Mouse (Mus musculus): Measurements from ENCODE around the gene Syt1.

The Syt1 gene

DNA sequence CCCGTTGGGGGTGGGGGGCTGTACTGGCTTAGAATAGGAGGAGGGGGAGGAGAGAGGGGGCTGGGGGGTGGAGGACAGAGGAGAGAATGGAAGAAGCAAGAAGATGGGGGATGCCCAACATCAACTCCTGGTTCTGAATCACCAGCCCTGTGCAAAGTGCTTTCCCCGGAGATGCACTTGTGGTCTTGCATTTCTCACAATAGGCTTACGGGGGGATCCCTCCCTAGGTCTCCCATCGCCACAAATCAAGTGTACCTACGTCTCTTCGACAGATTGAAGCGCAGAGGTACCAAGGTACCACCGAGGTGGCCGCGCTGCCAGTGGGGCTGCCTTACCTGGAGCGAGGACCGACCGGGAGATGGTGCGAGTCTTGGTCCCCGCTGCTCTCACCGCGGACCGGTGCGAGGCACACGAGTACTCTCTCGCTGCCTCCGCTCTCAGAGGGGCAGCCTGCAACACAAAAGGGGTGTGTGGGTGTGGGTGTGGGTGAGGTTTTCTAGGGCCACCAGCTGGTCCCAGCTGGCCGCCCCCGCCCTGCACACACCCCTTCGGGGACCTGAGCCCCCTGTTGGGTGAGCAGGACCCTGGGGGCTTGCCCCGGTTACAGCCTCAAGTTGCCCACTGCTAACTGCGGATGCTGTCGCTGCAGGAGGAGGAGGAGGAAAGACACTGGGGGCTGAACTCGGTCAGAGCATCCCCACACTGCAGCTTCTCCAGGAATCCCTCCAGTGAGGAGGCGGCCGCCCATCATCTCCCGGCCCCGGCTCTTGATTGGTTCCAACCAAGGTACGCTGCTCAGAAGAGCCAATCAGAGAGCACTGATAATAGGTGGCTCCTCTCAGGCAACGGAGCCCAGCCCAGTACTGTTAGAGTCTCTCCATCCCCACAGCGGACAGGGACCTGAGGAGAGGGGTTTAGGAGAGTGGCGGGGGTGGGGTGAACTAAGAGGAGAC, at the start of gene Syt1:
Gene Syt1, minus strand, starts transcription at position 742 of the 953 bp plus-strand sequence.
- in situ Hi-C loops (cut with MseI, MboI): no loop called here

DNA sequence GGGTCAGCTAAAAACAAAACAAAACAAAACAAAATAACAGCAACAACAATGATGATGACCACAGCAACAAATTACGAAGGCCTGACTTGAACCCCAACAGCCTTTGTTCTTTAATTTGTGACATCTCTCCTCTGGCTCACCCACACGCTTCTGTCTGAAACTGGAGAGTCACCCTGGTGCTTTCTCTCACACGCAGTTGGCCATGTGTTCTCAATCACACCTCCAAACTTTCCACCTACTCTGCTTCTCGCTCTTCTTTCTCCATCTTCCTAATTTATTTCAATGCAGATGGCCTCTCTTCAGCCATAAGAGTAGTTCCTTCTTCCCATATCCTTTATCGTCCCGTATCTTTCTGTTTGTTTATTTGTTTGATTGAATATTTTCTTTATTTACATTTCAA, 45.7 kb upstream of the Syt1 start:
- in situ Hi-C loops (cut with MseI, MboI): no loop called here

DNA sequence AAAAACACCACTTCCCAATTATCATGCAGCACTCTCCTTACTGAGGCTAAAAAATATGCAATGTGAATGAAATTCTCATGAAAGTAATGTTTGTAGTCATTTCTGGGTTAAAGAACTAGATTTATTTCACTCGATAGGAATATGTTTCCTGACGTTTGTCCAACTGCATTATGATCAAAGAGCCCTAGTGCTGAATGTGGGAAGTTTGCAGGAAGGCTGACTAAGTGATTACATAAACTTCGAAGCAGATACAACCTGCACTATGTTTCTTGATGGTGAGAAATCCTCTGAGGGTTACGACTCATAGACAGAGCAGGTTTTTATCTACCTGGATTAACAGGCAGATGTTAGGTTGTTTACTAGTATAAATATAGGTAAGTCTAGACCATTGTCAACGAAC, 36.8 kb upstream of the Syt1 start:
- in situ Hi-C loops (cut with MseI, MboI): no loop called here

- in situ Hi-C loops (cut with MseI, MboI): no loop called here
These were observed 36.2 kb upstream of the Syt1 start for GRCm38 (mm10) chr10:109046988-109047387.

- in situ Hi-C loops (cut with MseI, MboI): no loop called here
These were observed 714 bp upstream of the Syt1 start for GRCm38 (mm10) chr10:109011226-109012165.

- in situ Hi-C loops (cut with MseI, MboI): no loop called here
These were observed 951 bp downstream of the Syt1 start for GRCm38 (mm10) chr10:109009831-109010230.

DNA sequence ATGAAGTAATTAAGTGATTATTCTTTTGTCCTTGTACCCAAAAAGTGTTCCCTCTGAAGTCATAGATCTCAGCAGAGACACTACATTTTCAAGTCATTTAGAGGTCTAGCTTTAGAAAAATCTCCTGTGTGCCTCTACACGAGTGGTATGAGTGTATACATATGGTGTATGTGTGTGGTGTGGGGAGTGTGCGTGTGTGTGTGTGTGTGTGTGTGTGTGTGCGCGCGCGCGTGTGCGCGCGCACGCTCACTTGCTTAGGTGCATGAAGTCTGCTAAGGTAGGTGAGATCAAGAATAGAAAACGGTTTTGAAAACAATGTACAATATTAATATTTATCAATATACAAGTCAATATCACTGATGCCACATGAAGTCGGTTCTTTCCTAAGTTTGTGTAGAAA, 2.3 kb downstream of the Syt1 start:
- in situ Hi-C loops (cut with MseI, MboI): no loop called here

DNA sequence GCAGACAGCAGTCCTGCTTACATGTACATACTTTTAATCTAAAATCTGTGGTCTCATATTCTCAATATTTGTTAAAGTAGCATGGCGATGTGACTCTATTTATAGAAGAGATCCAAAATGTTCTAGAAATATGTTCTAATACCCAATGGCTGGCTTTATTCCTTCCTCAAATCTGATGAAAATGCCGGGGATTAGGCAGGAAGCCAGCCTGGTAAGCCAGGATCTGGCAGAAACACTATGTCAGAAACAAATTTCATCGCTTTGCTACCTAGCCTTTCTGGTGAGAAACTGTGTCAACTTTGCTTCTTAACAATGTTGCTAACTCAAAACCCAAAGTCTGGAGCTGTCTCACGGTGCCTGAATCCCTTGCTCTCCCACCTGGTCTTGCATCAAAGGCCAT, 7.3 kb downstream of the Syt1 start:
- in situ Hi-C loops (cut with MseI, MboI): no loop called here

DNA sequence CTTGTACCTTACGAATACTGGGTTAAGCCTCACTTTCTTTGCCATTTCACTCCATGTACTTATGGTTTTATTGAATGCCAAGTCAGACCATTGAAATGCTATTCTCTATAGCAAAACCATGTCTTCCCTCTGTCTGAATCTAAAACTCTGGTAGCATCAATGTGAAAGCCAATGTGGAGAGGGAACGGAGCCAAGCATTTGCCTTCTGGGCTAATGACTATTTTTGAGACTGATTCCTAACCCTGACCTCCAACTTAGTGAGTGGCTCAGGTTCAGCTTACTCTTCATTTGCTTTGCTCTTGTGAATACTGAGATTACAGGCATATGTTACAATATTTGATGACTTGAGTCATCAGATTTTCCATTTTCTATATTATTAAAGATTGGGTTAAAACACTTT, 23.5 kb downstream of the Syt1 start:
- in situ Hi-C loops (cut with MseI, MboI): no loop called here

DNA sequence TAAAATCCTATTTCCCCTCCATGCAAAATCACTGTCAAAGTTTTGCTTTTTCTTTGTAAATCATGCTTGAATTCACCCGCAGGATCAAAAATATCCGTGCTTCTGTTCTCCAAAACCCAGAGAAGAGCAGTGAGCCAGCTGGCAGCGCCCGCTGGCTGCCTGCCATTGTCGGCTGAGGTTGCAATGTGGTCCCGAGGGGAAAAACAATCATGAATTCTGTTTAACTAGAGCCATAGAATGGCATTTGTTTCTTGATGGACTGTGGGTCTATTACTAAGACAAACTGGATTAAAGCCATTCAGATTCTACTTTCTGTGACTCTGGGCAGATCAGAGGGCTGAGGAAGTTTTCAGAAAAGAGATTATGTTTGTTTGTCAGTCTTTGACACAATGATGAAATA, 31.1 kb downstream of the Syt1 start:
- in situ Hi-C loops (cut with MseI, MboI): no loop called here

- in situ Hi-C loops (cut with MseI, MboI): no loop called here
These were observed 55.8 kb downstream of the Syt1 start for GRCm38 (mm10) chr10:108954952-108955351.

DNA sequence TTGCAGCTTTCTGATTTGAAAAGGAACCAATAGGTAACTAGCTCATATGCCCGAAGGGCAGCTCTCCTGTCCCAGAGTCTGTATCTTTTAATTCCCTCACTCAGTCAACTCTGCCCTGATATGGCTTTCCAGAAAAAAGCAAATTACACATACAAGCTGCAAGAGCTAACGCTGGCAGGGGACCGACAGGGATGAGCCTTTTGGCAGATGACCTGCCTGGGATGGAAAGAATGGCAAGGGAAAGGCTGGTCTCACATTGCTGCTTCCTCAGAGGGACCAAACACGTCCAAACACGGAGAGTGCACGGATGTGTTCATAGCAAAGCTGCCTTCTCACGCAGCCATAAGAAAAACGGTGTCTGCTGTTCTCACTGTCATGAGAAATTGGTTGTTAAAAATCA, 58.6 kb downstream of the Syt1 start:
- in situ Hi-C loops (cut with MseI, MboI): no loop called here

- in situ Hi-C loops (cut with MseI, MboI): no loop called here
These were observed 73.8 kb downstream of the Syt1 start for GRCm38 (mm10) chr10:108936838-108937430.

GRCm38 (mm10) chr10:108930299-108930698, 80.5 kb downstream of the Syt1 start:
- in situ Hi-C loops (cut with MseI, MboI): no loop called here

DNA sequence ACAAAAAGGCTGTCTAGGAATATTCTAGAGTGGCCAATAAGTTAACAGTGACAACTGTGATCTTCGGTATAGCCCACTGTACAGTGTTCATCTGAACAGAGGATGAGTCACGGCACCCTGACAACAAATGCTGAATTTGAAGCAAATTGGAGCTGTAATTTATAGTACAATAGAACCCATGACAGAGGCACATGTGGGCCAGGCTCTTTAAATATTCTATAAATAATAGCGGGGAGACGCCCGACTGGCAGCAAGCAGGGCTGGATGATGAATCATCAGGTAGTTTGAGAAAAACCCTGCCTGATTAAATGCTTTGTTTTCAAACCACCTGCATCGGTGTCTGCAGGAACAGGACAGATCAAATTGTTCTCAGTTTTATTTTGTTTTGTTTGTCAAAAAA, 81.1 kb downstream of the Syt1 start:
- in situ Hi-C loops (cut with MseI, MboI): no loop called here

DNA sequence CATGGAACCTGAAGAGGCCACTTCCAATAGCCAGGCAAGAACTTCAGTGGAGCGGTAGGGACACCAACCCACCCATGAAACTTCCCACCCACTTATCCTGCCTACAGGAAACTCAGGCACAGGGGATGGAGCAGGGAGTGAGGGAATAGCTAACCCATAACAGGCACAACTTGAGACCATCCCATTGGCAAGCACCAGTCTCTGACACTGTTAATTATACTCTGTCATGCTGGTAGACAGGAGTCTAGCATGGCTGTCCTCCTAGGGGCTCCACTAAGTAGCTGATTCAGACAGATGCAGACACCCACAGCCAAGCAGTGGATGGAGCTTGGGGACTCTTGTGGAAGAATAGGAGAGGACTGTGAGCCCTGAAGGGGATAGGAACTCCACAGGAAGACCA, 105.5 kb downstream of the Syt1 start:
- in situ Hi-C loops (cut with MseI, MboI): no loop called here

DNA sequence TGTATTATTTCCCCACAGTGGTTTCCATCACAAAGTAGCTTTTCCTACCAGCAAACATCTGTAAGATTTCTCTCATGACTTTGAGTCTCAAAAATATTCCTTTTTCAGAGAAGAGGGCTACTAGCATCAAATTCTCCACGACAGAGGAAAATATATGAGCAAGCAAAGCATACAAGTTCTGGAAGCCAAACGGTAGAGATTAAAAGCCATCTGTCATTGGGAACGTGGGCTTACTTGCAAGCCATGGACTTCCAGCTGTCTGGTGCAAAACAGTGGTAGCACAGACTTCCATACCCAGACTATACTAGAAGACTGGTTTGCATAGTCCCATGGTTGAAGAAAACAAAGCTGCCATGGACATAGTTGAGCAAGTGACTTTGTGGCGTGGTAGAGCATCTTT, 106.4 kb downstream of the Syt1 start:
- in situ Hi-C loops (cut with MseI, MboI): no loop called here

GRCm38 (mm10) chr10:108896529-108896928, 114.3 kb downstream of the Syt1 start:
- in situ Hi-C loops (cut with MseI, MboI): no loop called here

- in situ Hi-C loops (cut with MseI, MboI): no loop called here
These were observed 117.5 kb downstream of the Syt1 start for GRCm38 (mm10) chr10:108893288-108893687.

- in situ Hi-C loops (cut with MseI, MboI): no loop called here
These were observed 118.3 kb downstream of the Syt1 start for GRCm38 (mm10) chr10:108892441-108892840.

GRCm38 (mm10) chr10:108889084-108889483, 121.7 kb downstream of the Syt1 start:
- in situ Hi-C loops (cut with MseI, MboI): no loop called here

DNA sequence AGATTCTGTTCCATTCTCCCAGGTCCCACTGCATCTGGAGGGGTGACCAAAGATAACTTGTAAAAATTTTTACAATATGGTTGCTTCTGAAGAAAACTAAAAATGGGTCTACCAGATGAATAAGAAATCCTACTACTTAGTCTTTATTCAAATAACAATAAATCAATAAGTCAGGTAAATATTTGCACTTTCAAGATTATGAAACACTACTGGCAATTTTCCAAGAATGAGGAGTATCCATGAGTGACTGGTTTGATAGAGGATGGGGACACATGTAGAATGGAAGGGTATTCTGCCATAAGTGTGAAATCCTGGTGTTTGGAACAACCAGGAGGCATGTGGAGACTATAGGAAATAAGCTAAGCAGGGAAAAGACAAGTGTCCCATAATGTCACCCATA, 124.0 kb downstream of the Syt1 start:
- in situ Hi-C loops (cut with MseI, MboI): no loop called here
